Mouse (Mus musculus): ENCODE results near the gene Tmcc3. TPM values are rescaled to one million over a fixed set of nuclear protein-coding genes. Genes with fewer than 3 reads are reported as not detected.

Gene Tmcc3
- total RNA-seq, 2 experiments from 2014 or later: 0.58 to 3.1 TPM

DNA sequence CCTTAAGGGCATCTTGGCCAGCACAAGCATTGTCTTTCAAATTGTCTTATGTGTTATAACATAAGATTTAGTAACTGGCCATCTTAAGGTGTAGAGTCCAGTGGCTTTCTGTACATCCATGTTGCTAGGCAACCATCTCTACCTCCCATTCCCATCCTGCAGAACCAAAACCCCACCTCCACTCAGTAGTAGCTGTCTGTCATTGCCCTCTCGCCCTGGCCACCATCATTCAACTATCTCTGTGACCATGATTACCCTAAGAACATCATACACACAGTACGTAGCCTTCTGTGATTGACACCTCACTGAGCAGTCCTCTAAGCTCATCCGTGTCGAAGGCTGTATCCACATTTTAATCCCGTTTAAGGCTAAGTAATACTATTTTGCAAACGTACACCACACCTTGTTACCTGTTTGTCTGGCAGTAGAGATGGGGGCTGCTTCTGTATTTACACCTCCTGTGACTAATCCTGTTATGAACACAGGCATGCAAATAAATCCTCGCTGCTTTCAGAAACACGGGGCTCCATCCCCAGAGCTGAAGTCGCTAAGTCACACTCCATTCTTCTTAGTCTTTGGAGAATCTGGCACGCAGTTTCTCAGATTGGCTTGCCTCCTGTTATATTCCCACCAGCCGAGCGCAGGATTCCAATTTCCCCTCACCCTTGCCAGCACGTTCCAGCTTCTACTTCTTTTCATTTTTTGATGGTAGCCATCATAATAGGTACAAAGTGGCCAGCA is 299.6 kb downstream of the Tmcc3 start:
- no peak for ATAC-seq (replicated peaks; ENCODE audit: poor library complexity, severe bottlenecking)

GRCm38 (mm10) chr10:94611969-94612440 is 300.3 kb downstream of the Tmcc3 start:
- no peak for ATAC-seq (replicated peaks; ENCODE audit: poor library complexity, severe bottlenecking)

DNA sequence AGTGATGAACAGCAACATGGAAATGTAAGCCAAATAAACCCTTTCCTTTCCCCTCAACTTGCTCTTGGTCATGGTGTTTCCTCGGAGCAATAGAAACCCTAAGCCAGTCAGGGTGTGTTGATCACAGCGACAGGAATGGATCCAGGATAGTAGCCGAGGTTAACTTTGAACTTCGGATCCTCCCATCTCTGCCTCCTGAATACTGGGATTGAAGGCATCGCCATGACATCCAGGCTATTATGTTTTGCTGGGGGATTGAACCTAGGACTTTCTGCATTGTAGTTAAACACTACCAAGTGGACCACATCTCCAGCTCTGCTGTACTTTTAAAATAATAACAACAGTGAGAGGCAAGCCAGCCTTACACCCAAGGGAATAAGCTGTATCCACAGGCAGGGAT is 307.8 kb downstream of the Tmcc3 start:
- ATAC-seq (replicated peaks; ENCODE audit: poor library complexity, severe bottlenecking): no peak

DNA sequence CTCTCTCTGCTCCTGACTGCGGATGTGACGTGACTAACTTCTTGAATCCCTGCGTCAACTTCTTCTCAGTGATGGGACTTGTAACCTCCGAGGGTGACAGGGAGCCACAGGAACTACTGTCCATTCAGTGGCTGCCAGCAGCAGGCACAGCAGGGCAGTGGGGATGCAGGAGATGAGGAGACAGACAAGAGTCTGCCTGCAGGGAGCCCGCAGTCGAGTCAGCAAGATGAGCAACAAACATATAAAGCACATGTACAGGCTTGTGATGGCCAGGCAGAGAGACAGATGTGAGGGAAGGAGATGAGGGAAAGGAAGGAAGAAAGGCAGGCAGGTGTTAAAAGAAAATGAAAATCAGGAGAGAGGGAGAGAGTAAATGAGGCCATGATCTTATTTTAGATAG is 308.8 kb downstream of the Tmcc3 start:
- ATAC-seq (replicated peaks; ENCODE audit: poor library complexity, severe bottlenecking): no peak

GRCm38 (mm10) chr10:94621420-94622225 is 309.9 kb downstream of the Tmcc3 start:
- no peak for ATAC-seq (replicated peaks; ENCODE audit: poor library complexity, severe bottlenecking)

GRCm38 (mm10) chr10:94622281-94622680 is 310.5 kb downstream of the Tmcc3 start:
- ATAC-seq (replicated peaks; ENCODE audit: poor library complexity, severe bottlenecking): no peak

DNA sequence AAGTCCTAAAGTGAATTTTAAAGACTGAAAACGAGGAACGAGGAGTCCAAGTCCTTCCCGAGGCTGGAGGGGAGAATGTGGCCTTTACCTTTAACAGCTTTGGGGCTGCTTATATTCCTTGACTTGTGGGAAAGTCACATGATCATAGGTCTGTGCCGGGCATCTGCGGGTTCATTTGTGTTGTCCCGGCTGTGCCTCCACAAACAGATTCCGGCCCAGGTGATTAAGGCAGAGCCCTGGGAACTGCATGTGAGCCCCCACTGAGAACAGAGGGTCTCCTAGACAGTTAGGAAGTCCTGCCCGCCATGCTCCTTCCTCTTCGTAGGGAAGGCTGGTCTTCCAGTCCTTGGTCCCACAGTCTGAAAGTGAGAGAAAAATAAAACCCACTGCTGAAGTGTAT is 311.1 kb downstream of the Tmcc3 start:
- no peak for ATAC-seq (replicated peaks; ENCODE audit: poor library complexity, severe bottlenecking)

DNA sequence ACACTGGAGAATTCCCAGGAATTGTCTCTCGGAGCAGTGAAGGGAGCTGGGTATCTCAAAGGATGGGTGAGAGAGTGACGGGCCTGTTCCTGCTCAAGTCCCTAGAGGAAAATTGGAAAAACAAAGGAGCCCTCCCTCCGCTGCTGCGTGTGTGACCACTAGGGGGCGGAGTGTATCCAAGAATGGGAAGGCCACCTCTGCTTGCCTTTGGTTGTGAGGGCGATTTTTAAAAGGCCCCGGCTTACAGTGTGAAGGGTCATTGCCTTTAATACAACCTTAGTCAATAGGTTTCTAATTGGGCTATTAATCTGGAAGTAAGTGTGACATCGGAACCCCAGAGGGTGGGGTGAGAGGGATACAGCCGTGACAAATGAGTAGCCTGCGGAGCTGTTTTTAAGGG is 311.9 kb downstream of the Tmcc3 start:
- ATAC-seq (replicated peaks; ENCODE audit: poor library complexity, severe bottlenecking): peak; percentile 80

GRCm38 (mm10) chr10:94625036-94625435 is 313.3 kb downstream of the Tmcc3 start:
- no peak for ATAC-seq (replicated peaks; ENCODE audit: poor library complexity, severe bottlenecking)

DNA sequence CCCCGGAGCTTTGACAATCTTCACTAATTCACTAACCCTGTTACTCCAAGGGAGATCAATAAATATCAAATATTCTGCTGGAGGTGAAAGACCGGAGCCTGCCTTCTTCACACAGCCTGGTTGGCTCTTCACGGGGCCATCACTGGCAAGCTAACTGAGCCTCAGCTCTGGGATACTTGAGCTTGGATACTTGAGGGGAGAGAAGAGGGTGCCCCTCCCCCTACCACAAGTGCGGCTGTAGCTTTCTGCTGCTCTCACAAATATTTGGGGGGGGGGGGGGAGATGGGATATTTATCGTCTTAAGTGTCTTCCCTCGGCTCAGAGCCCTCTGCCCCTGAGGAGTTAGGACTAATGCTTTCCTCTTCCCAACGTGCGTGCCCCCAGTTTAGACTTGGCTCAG is 313.9 kb downstream of the Tmcc3 start:
- ATAC-seq (replicated peaks; ENCODE audit: poor library complexity, severe bottlenecking): no peak

- no peak for ATAC-seq (replicated peaks; ENCODE audit: poor library complexity, severe bottlenecking)
Observed at GRCm38 (mm10) chr10:94630771-94631280, 319.1 kb downstream of the Tmcc3 start.

DNA sequence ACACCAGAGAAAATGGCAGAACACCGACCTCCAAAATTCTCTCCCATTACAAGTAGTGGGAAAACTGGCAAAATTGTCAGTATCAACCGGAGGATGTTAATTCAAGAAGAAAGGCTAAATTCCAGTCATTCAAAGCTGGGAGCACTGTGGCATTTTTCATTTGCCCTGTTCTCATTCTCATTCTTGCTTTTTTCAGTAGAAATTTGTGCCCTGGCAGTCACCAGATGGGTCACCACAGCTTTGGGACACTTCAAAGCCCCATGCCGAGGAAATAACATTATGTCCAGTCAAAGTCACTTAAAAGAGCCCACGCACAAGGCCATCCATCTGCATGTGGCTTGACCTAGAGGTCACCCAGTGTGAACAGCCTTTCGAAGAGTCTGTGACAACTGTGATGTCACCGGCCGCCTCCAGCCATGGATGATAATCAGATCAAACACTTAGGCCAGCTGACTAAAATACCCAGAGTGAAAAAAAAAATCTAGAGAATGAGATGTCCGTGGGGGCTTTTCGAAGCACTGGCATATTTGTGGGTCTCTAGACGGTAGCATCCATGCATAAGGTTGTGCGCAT is 319.9 kb downstream of the Tmcc3 start:
- ATAC-seq (replicated peaks; ENCODE audit: poor library complexity, severe bottlenecking): no peak

- ATAC-seq (replicated peaks; ENCODE audit: poor library complexity, severe bottlenecking): no peak
Observed at GRCm38 (mm10) chr10:94632245-94632644, 320.5 kb downstream of the Tmcc3 start.

GRCm38 (mm10) chr10:94638599-94638998 is 326.9 kb downstream of the Tmcc3 start:
- peak; percentile 58 for ATAC-seq (replicated peaks; ENCODE audit: poor library complexity, severe bottlenecking)

- peak; percentile 91 for ATAC-seq (replicated peaks; ENCODE audit: poor library complexity, severe bottlenecking)
Observed at GRCm38 (mm10) chr10:94639281-94639680, 327.5 kb downstream of the Tmcc3 start.

DNA sequence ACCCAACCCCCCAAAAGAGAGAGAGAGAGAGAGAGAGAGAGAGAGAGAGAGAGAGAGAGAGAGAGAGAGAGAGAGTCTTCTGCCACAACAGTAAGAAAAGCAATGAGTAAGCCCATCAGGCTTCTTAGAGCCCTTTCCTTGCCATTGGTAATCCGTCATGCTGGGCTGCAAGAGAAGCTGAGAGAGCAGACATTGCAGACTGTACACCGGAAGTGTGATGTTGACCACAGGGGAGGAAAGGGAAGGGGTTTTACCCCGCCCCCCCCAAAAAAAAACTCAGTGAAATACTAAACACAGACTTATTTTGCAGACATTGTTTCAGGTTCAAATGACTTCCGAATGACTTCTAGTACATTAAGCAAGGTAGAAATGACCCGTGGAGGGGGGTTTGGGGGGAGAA is 328.3 kb downstream of the Tmcc3 start:
- peak; percentile 84 for ATAC-seq (replicated peaks; ENCODE audit: poor library complexity, severe bottlenecking)

Other genes with a start within 250 kb of the Tmcc3 start
- 5.5 and 10.2 TPM in 2 replicates for gene Nr2c1, start 163.9 kb upstream of the Tmcc3 start, total RNA-seq (2014; fragmentation: Nextera tagmentation)
- gene Nr2c1, start 163.9 kb upstream of the Tmcc3 start, total RNA-seq (2017): 5.2 and 8.0 TPM in 2 replicates
- 202 and 216 TPM in 2 replicates for gene Ndufa12, start 113.2 kb upstream of the Tmcc3 start, total RNA-seq (2014; fragmentation: Nextera tagmentation)
- gene Ndufa12, start 113.2 kb upstream of the Tmcc3 start, total RNA-seq (2017): 350 and 390 TPM in 2 replicates
- not detected in 2 replicates for gene Gm4792, start 13.2 kb upstream of the Tmcc3 start, total RNA-seq (2014; fragmentation: Nextera tagmentation)
- not detected in 2 replicates for gene Gm4792, start 13.2 kb upstream of the Tmcc3 start, total RNA-seq (2017)

Data from granulocyte monocyte progenitor cell, adult 5-6 weeks (primary cell).